Mouse (Mus musculus) ES-Bruce4 (cell line): ENCODE results near the gene Prkcq.

Experiments used
- CTCF ChIP-seq: IDR thresholded peaks from one replicate; pipeline ENCODE4 v1.8.1; 2011; ENCODE audit warnings: low read depth, low read length
- POLR2A ChIP-seq: IDR thresholded peaks from one replicate; pipeline ENCODE4 v1.8.1; 2011; ENCODE audit warnings: low read length; ENCODE audit not compliant: insufficient read depth

DNA sequence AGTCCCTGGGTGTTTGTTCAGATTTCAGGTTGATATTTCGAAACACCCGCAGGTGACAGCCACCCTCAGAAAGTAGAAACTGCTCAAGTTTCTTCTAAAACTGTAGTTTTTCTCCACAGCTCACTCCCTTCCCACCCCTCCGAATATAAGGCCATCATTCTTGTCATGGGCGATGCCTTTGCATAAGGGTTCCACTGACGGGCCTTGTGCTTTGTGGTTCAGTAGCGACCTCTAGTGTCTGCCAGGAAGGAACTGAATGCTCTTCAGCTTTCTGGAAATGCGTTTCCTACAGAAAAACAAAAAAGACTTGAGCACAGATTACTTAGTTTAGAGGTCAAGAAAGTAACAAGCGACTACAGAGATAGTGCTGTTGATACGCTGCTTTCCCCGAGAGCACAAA lies 148.3 kb downstream of the Prkcq start:
- TF ChIP-seq CTCF (peak; percentile 65), POLR2A (no peak)
